Mouse (Mus musculus): Measurements from ENCODE around the gene 1810009A15Rik.
"Not testable (repeated sequence)": the region's sequence is repeated elsewhere in the genome, so short reads cannot be mapped to it uniquely, and the experiment has no call there.

Gene 1810009A15Rik

DNA sequence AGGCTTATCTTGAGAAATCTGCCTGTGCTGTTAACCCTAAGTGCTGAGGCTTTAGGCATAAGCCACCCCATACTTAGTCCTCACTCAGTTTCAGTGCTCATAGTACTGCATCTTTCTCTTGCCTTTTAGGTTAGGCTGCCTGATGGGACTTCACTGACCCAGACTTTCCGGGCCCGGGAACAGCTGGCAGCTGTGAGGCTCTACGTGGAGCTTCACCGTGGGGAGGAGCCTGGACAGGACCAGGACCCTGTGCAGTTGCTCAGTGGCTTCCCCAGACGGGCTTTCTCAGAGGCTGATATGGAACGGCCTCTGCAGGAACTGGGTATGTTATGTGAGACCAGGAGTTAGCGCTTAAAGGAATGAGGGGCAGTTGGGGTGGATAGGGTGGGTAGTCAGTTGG lies 13.6 kb upstream of the 1810009A15Rik start:
- no peak for DNase-seq (ENCODE audit: low spot score)

DNA sequence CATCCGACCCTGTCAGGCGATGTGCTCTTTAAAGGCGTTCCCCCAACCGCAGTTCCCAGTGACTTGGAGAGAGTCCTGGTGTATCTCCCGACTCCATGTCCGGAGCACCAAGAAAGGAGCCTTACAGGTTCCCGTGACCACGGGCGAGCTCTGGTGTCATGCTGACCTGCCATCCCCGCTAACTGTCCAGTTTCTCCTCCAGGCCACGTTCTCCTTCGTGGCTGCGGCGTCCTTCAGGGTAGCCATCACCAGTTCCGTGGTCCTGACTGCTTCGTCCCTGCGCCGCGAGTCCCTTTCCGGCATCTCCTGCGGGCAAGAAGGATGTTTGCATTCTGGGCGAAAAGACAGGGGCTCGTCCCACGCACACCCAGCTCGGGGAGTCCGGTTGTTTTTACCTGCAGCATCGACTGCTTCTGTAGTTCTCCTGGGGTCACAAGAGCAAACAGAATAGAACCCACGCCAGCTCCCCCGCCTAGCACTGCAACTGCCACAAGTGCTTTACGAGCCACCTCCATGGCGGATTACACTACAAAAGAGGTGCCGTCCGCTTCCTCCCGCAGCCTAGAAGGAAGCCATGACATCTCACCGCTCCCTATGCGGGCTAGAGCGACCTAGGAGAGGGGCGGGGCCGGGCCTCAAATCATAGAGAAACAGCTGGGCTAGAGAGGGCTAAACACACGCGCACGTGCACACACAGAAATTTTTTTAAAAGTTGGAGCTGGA lies 8.2 kb upstream of the 1810009A15Rik start, which contains the start of gene Uqcc3:
TSS of gene Uqcc3 (minus strand) at position 613 of the 723 bp plus-strand sequence.
- DNase-seq (ENCODE audit: low spot score), result peak; percentile 89

DNA sequence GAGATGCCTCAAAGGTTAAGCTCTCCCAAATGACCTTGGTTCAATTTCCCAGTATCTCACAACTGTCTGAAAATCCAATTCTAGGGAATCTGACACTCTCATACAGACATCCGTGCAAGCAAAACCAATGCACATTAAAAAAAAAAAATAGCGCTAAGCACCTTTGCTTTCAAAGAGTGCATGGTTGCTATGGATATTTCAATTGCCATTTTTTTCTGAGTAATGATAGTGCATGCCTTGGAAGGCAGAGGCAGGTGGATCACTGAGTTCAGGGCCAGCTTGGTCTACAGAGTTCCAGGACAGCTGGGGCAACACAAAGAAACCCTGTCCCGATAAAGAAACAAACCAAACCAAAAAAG lies 7.6 kb upstream of the 1810009A15Rik start:
- DNase-seq (ENCODE audit: low spot score), result no peak

GRCm38 (mm10) chr19:8883616-8884015 lies 5.0 kb upstream of the 1810009A15Rik start, which contains the start of the genes Lbhd1 and Gm49403:
TSS of gene Lbhd1 (plus strand) at chr19:8883732.
TSS of gene Gm49403 (plus strand) at chr19:8883930.
- DNase-seq (ENCODE audit: low spot score), result no peak

- no peak for DNase-seq (ENCODE audit: low spot score)
These were observed 1.6 kb upstream of the 1810009A15Rik start for GRCm38 (mm10) chr19:8886916-8887584.

DNA sequence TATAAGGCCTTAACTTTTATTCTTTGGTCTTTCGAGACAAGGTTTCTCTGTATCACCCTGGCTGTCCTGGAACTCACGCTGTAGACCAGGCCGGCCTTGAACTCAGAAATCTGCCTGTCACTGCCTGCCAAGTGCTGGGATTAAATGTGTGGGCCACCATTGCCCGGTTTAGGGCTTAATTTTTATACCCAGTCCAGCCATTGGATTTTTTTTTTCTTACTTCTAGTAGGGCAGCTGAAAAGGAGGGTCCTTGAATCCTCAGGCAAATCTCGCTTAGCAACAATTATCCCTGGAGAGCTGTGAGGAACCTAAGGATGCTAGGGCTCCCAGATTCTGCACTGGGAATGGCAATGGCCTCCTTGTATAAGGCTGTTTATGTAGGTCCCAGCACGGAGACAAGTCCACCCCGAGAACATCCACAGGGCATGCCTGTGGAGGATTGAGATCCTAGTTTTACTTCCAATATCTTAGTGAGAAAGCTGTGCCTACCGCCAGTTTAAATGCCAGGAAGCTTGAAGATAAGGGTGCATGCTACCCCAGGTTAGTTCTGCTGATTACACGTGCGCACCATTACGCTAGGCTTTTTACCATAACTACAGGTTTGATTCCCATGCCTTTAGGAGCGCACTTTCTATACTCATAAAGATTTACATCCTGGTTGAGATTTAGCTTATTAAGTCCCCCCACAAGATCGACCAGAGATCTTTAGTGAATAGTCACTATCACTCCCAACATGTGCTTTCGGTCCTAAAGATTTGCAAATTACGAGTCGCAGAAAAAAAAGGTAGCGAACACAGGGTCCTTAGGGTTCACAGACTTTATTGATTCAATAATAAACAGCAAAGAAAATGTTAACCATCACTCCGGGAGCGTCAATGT lies 829 bp upstream of the 1810009A15Rik start:
- no peak for DNase-seq (ENCODE audit: low spot score)

GRCm38 (mm10) chr19:8892829-8893766 lies 4.4 kb downstream of the 1810009A15Rik start, which contains the start of gene Ints5:
TSS of gene Ints5 (plus strand) at chr19:8893005.
- DNase-seq (ENCODE audit: low spot score), result peak; percentile 88

DNA sequence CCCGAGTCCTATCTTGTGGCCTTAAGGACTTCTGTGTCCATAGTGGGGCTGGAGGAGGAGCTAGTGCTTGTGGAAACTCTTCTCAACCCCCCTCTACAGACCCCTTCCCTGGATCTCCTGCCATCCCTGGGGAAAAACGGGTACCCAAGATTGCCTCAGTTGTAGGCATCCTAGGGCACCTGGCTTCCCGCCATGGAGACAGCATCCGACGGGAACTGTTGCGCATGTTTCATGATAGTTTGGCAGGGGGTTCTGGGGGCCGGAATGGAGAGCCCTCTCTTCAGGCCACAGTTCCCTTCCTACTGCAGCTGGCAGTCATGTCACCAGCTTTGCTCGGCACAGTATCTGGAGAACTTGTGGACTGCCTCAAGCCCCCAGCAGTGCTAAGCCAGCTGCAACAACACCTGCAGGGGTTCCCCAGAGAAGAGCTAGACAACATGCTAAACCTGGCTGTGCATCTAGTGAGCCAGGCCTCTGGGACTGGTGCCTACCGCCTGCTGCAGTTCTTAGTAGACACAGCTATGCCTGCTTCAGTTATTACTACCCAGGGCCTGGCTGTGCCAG lies 6.8 kb downstream of the 1810009A15Rik start:
- no peak for DNase-seq (ENCODE audit: low spot score)

DNA sequence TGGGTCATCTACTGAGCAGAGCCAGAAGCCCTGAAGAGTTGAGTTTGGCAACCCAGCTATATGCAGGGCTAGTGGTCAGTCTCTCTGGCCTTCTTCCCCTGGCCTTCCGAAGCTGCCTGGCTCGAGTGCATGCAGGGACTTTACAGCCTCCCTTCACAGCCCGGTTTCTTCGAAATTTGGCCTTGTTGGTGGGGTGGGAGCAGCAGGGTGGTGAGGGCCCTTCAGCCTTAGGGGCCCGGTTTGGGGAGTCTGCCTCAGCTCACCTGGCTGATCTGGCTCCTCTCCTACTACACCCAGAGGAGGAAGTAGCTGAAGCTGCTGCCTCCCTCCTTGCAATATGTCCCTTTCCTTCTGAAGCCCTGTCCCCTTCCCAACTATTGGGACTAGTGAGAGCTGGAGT lies 7.6 kb downstream of the 1810009A15Rik start:
- DNase-seq (ENCODE audit: low spot score), result not testable (repeated sequence)

DNA sequence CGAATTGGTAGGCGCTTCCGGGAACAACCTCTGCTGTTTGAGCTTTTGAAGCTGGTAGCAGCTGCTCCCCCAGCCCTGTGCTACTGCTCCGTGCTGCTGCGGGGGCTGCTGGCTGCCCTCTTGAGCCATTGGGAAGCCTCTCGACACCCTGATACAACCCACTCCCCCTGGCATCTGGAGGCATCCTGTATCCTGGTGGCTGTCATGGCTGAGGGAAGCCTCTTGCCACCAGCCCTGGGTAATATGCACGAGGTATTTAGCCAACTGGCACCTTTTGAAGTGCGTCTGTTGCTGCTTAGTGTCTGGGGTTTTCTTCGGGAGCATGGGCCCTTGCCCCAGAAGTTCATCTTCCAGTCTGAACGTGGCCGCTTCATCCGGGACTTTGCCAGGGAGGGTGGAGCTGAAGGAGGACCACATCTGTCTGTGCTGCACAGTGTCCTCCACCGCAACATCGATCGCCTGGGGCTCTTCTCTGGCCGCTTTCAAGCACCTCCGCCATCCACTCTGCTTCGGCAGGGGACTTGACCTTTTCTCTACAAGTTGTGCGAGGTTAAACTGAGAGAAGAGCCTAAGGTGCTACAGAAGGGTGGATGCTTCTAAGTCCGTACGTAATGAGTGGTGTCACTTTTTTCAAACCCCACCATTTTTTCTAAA lies 8.7 kb downstream of the 1810009A15Rik start:
- not testable (repeated sequence) for DNase-seq (ENCODE audit: low spot score)

DNA sequence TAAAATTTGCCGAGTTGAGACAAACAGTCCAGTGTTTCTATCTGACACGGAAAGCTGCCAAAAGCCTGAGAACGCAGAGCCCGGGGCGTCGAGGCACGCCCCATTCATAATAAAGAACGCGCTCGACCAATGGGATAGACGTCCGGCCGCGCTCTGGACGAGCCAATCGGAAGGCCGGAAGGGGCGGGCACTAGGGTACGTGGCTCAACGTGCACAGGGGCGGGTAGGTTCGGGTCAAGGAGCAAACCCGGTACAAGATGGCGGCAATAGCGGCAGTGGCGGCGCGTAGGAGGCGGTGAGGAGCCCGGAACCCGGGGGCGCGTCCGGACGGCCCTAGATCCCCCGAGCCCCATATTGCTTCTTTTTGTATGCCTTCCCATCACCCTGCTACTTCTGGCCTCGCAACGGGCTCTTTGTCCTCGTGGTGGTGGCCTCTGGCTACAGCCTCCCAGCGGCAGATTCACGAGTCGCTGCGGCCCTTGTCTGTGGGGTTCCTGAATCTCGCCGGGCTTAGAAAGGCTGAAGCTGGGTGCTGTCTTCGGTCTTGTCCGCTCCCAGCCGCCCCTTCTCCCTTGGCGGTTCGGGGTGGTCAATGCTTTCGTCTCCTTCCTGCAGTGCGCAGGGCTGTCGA lies 9.3 kb downstream of the 1810009A15Rik start, which contains the start of gene Ganab:
TSS of gene Ganab (plus strand) at position 207 of the 631 bp plus-strand sequence.
- DNase-seq (ENCODE audit: low spot score), result peak; percentile 96

GRCm38 (mm10) chr19:8898576-8898975 lies 9.9 kb downstream of the 1810009A15Rik start:
- DNase-seq (ENCODE audit: low spot score), result no peak

- DNase-seq (ENCODE audit: low spot score), result no peak
These were observed 10.4 kb downstream of the 1810009A15Rik start for GRCm38 (mm10) chr19:8899079-8899478.

GRCm38 (mm10) chr19:8903412-8903811 lies 14.8 kb downstream of the 1810009A15Rik start:
- no peak for DNase-seq (ENCODE audit: low spot score)

DNA sequence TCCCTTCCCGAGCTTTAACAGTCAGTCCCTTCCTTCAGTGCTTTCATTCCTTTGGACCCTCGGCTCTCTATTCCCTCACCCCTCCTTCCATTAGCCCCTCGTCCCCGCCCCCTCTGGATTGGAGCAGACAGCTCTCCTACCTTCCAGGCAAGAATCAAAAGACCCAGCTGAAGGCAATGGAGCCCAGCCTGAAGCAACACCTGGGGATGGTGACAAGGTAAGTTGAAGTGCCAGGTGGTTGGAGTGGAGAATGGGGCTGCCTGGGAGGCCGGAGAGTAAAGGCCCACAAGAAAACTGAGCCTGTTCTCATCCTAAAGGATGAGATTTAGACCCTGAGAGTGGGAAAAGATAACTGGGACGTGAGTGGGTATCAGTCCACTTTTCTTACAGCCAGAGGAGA lies 19.9 kb downstream of the 1810009A15Rik start:
- DNase-seq (ENCODE audit: low spot score), result no peak

GRCm38 (mm10) chr19:8911810-8912209 lies 23.2 kb downstream of the 1810009A15Rik start:
- no peak for DNase-seq (ENCODE audit: low spot score)

- DNase-seq (ENCODE audit: low spot score), result no peak
These were observed 25.6 kb downstream of the 1810009A15Rik start for GRCm38 (mm10) chr19:8914212-8914611.

DNA sequence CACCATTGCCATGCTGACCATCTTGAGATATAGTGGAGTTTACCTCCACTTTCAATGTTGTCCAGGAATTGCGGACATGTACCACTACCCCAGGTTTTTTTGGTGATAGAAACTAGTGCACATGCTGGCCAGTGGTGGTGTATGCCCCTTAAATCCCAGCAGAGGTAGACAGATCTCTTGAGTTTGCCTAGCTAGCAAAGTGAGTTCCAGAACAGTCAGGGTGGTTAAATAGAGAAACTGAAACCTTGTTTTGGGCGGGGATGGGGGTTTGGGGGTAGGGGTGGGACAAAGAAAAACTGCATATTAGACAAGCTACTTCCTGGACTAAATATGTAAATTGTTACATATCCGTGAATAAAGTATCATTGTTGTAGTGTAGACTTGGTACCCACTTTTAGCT lies 30.3 kb downstream of the 1810009A15Rik start:
- no peak for DNase-seq (ENCODE audit: low spot score)

GRCm38 (mm10) chr19:8919684-8920072 lies 31.0 kb downstream of the 1810009A15Rik start:
- DNase-seq (ENCODE audit: low spot score), result no peak

Measured in yolk sac, embryonic 10.5 days (tissue).